Mouse (Mus musculus): ENCODE data around the gene Vgll4.

DNA sequence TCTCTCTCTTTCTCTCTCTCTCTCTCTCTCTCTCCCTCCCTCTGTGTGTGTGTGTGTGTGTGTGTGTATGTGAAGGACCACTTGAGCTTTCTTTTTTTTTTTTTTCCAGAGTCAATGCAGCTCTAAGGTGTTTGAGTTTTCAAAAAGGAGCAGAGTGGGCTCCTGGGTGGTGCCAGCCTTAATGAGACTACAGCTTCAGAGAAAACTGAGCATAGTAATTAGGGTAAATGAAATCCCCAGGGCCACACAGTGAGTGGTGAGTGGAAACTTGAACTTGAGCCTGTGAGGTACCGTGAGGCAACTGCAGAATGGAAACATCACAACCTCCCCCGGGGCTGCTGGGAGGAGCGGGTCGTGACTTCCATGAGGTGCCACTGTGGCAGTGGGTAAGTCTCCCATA, 22.1 kb upstream of the Vgll4 start:
- no peak for TF ChIP-seq POLR2A (IDR thresholded peaks at IDR 0.05; ENCODE audit: borderline replicate concordance, extremely low read depth, insufficient read depth, insufficient read length, poor library complexity, severe bottlenecking)
- TF ChIP-seq CTCF (IDR thresholded peaks at IDR 0.05; ENCODE audit: borderline replicate concordance, extremely low read depth, insufficient read depth, insufficient read length) = no peak
